Mouse (Mus musculus): ENCODE data around the gene Olfr749. TPM values are rescaled to one million over a fixed set of nuclear protein-coding genes. Genes with fewer than 3 reads are reported as not detected.

Olfr749 gene
- polyA plus RNA-seq, 1 experiment, result not detected

DNA sequence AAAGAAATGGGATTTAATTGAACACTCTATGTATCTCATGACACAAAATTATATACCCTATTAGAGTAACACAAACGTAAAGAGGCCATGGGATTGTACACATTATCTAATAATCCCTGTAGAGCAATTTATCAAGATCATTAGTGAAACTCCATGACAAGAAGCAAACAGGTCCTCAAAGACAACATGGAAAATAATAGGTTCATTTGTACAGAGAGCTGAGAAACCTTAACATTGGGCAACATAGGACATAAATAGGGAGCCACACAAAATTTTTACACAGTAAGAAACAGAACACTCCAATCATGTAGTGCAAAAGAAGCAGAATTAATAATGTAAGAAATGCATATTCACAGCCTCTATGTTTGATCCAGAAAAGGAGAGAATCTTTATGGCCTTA lies 37.8 kb downstream of the Olfr749 start, which contains the start of gene Olfr748:
TSS of gene Olfr748 (plus strand) at position 301 of the 400 bp plus-strand sequence.
- no peak for DNase-seq (ENCODE audit: low read depth)
- TF ChIP-seq CTCF (IDR thresholded peaks at IDR 0.05; ENCODE audit: borderline replicate concordance, extremely low read depth, insufficient read depth, insufficient read length), result no peak
- no peak for TF ChIP-seq POLR2A (IDR thresholded peaks at IDR 0.05; ENCODE audit: borderline replicate concordance, extremely low read depth, insufficient read depth, insufficient read length, poor library complexity, severe bottlenecking)

DNA sequence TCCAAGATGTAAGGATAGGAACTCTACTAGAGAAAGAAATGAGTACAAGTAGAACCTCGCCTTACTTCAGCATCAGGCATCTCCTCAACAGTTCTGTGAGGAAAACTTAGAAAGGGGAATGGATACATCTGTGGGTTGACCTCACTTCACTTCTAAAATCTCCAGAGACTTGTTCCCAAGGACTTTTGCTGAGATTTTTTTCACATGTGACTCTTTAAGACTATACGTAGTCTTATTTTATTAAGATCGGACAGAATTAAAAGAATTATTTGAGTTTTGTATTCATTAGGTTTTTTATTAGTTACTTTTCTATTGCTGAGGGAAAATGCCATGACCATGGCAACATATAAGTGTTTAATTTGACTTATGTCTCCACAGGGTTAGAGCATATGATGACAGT lies 51.8 kb downstream of the Olfr749 start, which contains the start of gene Olfr747:
TSS of gene Olfr747 (minus strand) at position 101 of the 400 bp plus-strand sequence.
- DNase-seq (ENCODE audit: low read depth), result no peak
- TF ChIP-seq CTCF (IDR thresholded peaks at IDR 0.05; ENCODE audit: borderline replicate concordance, extremely low read depth, insufficient read depth, insufficient read length), result no peak

Other genes starting within 250 kb of the Olfr749 start
- not detected in 2 replicates for gene Olfr742, start 241.5 kb downstream of the Olfr749 start, polyA plus RNA-seq (2012; rRNA removed)
- gene Olfr743, start 223.3 kb downstream of the Olfr749 start, polyA plus RNA-seq (2012; rRNA removed), result not detected in 2 replicates
- not detected in 2 replicates for gene Olfr744, start 130.2 kb downstream of the Olfr749 start, polyA plus RNA-seq (2012; rRNA removed)
- not detected in 2 replicates for gene Olfr745, start 105.7 kb downstream of the Olfr749 start, polyA plus RNA-seq (2012; rRNA removed)
- not detected in 2 replicates for gene Olfr746, start 98.0 kb downstream of the Olfr749 start, polyA plus RNA-seq (2012; rRNA removed)
- gene Olfr747, start 51.9 kb downstream of the Olfr749 start, polyA plus RNA-seq (2012; rRNA removed), result not detected in 2 replicates
- gene Olfr748, start 37.7 kb downstream of the Olfr749 start, polyA plus RNA-seq (2012; rRNA removed), result not detected in 2 replicates
- 103 and 110 TPM in 2 replicates for gene Ttc5, start 40.4 kb upstream of the Olfr749 start, polyA plus RNA-seq (2012; rRNA removed)
- 0.13 TPM in 1 of 2 replicates, not detected in the other for gene Ccnb1ip1, start 62.6 kb upstream of the Olfr749 start, polyA plus RNA-seq (2012; rRNA removed)
- 59.7 and 63.2 TPM in 2 replicates for gene Parp2, start 62.7 kb upstream of the Olfr749 start, polyA plus RNA-seq (2012; rRNA removed)
- gene Tep1, start 125.5 kb upstream of the Olfr749 start, polyA plus RNA-seq (2012; rRNA removed), result 4.3 and 5.1 TPM in 2 replicates
- 0.59 and 1.2 TPM in 2 replicates for gene Klhl33, start 152.4 kb upstream of the Olfr749 start, polyA plus RNA-seq (2012; rRNA removed)
- gene Osgep, start 179.8 kb upstream of the Olfr749 start, polyA plus RNA-seq (2012; rRNA removed), result 102 and 121 TPM in 2 replicates
- gene Apex1, start 179.9 kb upstream of the Olfr749 start, polyA plus RNA-seq (2012; rRNA removed), result 137 and 178 TPM in 2 replicates
- gene Pip4p1, start 185.8 kb upstream of the Olfr749 start, polyA plus RNA-seq (2012; rRNA removed), result 131 and 177 TPM in 2 replicates
- 21.0 and 21.4 TPM in 2 replicates for gene Pnp, start 186.0 kb upstream of the Olfr749 start, polyA plus RNA-seq (2012; rRNA removed)
- gene Gm49342, start 199.4 kb upstream of the Olfr749 start, polyA plus RNA-seq (2012; rRNA removed), result 18.1 and 19.3 TPM in 2 replicates
- 0.16 and 0.42 TPM in 2 replicates for gene Pnp2, start 210.9 kb upstream of the Olfr749 start, polyA plus RNA-seq (2012; rRNA removed)

All from brain, embryonic 14.5 days (tissue).